Mouse (Mus musculus) stomach, embryonic 15.5 days (tissue): Measurements from ENCODE around the gene Rhbdf2. TPM values are rescaled to one million over a fixed set of nuclear protein-coding genes. Genes with fewer than 3 reads are reported as not detected.
"Not testable (repeated sequence)": the region's sequence is repeated elsewhere in the genome, so short reads cannot be mapped to it uniquely, and the experiment has no call there.

Source experiments
- ATAC-seq: fragments of 200-750 bp; cut with Nextera tagmentation; 2 replicates; pipeline ENCODE4 v1.8.0; 2017; ENCODE audit warnings: low read depth, moderate number of reproducible peaks, moderate TSS enrichment; ENCODE audit not compliant: insufficient read depth, low FRiP score
- H3K27ac ChIP-seq: fragments of 300-500 bp; sonication (generic); 2 replicates; pipeline ENCODE4 v1.5.1; 2015; ENCODE audit warnings: mild to moderate bottlenecking, inconsistent platforms
- H3K27me3 ChIP-seq: fragments of 300-500 bp; sonication (generic); replicated peaks from 2 replicates; pipeline ENCODE4 v1.6.1; 2015; ENCODE audit warnings: inconsistent platforms
- H3K36me3 ChIP-seq: fragments of 300-500 bp; sonication (generic); 2 replicates; pipeline ENCODE4 v1.6.1; 2015; ENCODE audit warnings: inconsistent platforms
- H3K4me1 ChIP-seq: fragments of 300-500 bp; sonication (generic); 2 replicates; pipeline ENCODE4 v1.6.1; 2015; ENCODE audit warnings: inconsistent platforms
- H3K4me2 ChIP-seq: fragments of 300-500 bp; sonication (generic); 2 replicates; pipeline ENCODE4 v1.6.1; 2015; ENCODE audit warnings: mild to moderate bottlenecking, inconsistent platforms
- H3K4me3 ChIP-seq: fragments of 300-500 bp; sonication (generic); replicated peaks from 2 replicates; pipeline ENCODE4 v1.5.1; 2015; ENCODE audit warnings: inconsistent platforms
- H3K9ac ChIP-seq: fragments of 300-500 bp; sonication (generic); 2 replicates; pipeline ENCODE4 v1.6.1; 2015; ENCODE audit warnings: inconsistent platforms
- H3K9me3 ChIP-seq: fragments of 300-500 bp; sonication (generic); 2 replicates; pipeline ENCODE4 v1.6.1; 2016; ENCODE audit warnings: inconsistent platforms
- WGBS: fragments of 180-500 bp; shearing (Covaris S2); methylation state at CpG from one replicate; pipeline ENCODE4 v1.1.7; 2015; 5-methylcytosine and 5-hydroxymethylcytosine counted together
- polyA plus RNA-seq: library from polyadenylated mRNA; unstranded; fragments of >200 nt; fragmentation: Nextera tagmentation; extraction: Ambion mirVana; gene quantifications from 2 replicates; pipeline ENCODE4 v1.2.1, GENCODE M21; 2015

Gene Rhbdf2
- polyA plus RNA-seq, 1 experiment from 2014 or later = 7.5 TPM

- H3K4me3 ChIP-seq, H3K9ac ChIP-seq, H3K4me1 ChIP-seq, H3K4me2 ChIP-seq, H3K27ac ChIP-seq, H3K36me3 ChIP-seq, H3K27me3 ChIP-seq, ATAC-seq, H3K9me3 ChIP-seq: not testable (repeated sequence)
- WGBS = 69% methylated on average over 8 of the region's 8 CpGs
Measured at GRCm38 (mm10) chr11:116636607-116637006, 9.8 kb upstream of the Rhbdf2 start.

GRCm38 (mm10) chr11:116632962-116633361 lies 6.1 kb upstream of the Rhbdf2 start:
- H3K27me3 ChIP-seq = no peaks in the 10 kb centered on the region
- no peak overlapping the region for H3K4me2 ChIP-seq
- H3K4me3 ChIP-seq = no peak overlapping the region
- no peak overlapping the region for H3K27ac ChIP-seq
- no peaks in the 10 kb centered on the region for H3K36me3 ChIP-seq
- H3K9me3 ChIP-seq = no peaks in the 10 kb centered on the region
- no peak for ATAC-seq
- WGBS = 68% methylated on average over 10 of the region's 10 CpGs
- H3K4me1 ChIP-seq = peaks cover 10% of the 10 kb centered on the region; the same call in 1 of the 2 replicates
- H3K9ac ChIP-seq = no peak overlapping the region

DNA sequence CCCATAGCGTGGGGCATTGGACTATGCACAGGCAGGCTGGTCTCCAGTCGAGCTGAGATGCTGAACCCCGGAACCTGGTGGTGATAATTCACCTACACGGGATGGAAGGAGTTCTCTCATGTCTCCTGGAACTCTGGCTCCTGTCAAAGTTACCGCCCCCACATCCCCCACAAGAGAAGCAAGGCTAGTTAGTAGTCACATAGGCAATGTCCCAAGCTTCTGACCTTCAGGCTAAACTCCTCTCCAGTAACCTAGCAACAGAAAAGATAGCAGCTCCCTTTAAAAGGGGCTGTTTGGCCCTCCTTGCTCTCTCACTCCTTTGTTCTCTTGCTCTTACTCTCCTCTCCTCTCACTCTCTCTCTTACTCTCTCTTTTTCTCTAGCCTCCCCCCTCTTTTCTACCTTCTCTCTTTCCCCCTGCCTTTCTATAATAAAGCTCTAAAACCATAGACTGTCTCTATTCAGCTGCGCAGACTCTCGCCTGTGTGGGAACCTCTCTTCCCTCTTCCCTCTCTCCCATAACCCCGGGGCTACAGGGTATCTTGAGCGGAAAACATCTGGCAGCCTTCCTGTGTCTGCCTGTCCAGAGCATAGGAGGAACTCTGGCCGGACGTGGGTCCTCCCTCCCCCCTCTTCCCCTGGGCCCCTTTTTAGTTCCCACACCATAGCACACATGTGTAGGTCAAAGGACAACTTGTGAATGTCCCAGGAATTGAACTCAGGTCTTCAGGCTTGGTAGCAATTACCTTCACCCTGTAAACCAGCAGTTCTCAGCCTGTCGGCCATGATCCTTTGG lies 3.5 kb upstream of the Rhbdf2 start:
- H3K36me3 ChIP-seq = no peaks in the 10 kb centered on the region
- H3K27ac ChIP-seq = no peak overlapping the region
- H3K4me3 ChIP-seq = no peak overlapping the region
- H3K4me2 ChIP-seq = no peak overlapping the region
- ATAC-seq = no peak
- 45% methylated on average over 12 of the region's 12 CpGs for WGBS
- no peaks in the 10 kb centered on the region for H3K27me3 ChIP-seq
- no peak overlapping the region for H3K9ac ChIP-seq
- no peaks in the 10 kb centered on the region for H3K9me3 ChIP-seq
- peaks cover 10% of the 10 kb centered on the region; the same call in 1 of the 2 replicates for H3K4me1 ChIP-seq

- H3K4me1 ChIP-seq = peaks cover 13% of the 10 kb centered on the region
- no peaks in the 10 kb centered on the region for H3K36me3 ChIP-seq
- no peak overlapping the region for H3K27ac ChIP-seq
- H3K9ac ChIP-seq = no peak overlapping the region
- ATAC-seq = no peak
- no peaks in the 10 kb centered on the region for H3K27me3 ChIP-seq
- no peaks in the 10 kb centered on the region for H3K9me3 ChIP-seq
- no peak overlapping the region for H3K4me3 ChIP-seq
- no peak overlapping the region for H3K4me2 ChIP-seq
- WGBS = 87% methylated on average over 6 of the region's 6 CpGs
Measured at GRCm38 (mm10) chr11:116629472-116629871, 2.7 kb upstream of the Rhbdf2 start.

DNA sequence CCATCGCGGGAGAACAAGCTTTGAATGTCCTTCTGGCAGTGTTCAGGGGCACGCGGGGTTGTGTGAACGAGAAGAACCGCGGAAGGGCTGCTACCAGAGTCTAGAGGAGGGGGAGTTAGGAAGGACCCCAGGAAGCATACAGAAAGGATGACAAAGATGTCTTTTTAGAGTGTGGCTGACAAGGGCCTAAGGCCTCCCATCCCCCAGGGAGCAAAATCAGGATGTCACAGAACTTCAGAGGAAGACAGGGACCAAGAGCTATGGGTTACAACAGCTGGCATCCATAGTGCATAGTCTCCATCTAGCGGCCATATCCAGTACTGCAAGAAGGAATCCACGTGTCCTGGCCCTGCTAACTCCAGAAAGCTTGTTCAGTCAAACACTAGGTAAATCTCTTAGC lies 1.9 kb upstream of the Rhbdf2 start:
- 54% methylated on average over 9 of the region's 9 CpGs for WGBS
- Histone ChIP-seq H3K27ac (no peak overlapping the region), H3K4me1 (peaks cover 16% of the 10 kb centered on the region), H3K4me3 (no peak overlapping the region), H3K27me3 (no peaks in the 10 kb centered on the region), H3K36me3 (no peaks in the 10 kb centered on the region), H3K9ac (no peak overlapping the region), H3K9me3 (no peaks in the 10 kb centered on the region), H3K4me2 (no peak overlapping the region)
- 0 out of 2 replicates have a peak, but pooled peaks have one; percentile 36 for ATAC-seq

- Histone ChIP-seq H3K4me3 (no peak overlapping the region), H3K4me1 (peaks cover 25% of the 10 kb centered on the region), H3K27me3 (no peaks in the 10 kb centered on the region), H3K4me2 (no peak overlapping the region), H3K27ac (no peak overlapping the region), H3K9me3 (no peaks in the 10 kb centered on the region), H3K9ac (no peak overlapping the region), H3K36me3 (no peaks in the 10 kb centered on the region)
- WGBS = 38% methylated on average over 10 of the region's 10 CpGs
- no peak for ATAC-seq
Measured at GRCm38 (mm10) chr11:116627072-116628020, 527 bp upstream of the Rhbdf2 start.

- ATAC-seq = no peak
- Histone ChIP-seq H3K4me2 (no peak overlapping the region), H3K9ac (no peak overlapping the region), H3K4me3 (no peak overlapping the region), H3K36me3 (no peaks in the 10 kb centered on the region), H3K27ac (no peak overlapping the region), H3K9me3 (no peaks in the 10 kb centered on the region), H3K27me3 (no peaks in the 10 kb centered on the region), H3K4me1 (peaks cover 39% of the 10 kb centered on the region)
- 75% methylated on average over 17 of the region's 17 CpGs for WGBS
Measured at GRCm38 (mm10) chr11:116625081-116626000, 1.5 kb downstream of the Rhbdf2 start.

DNA sequence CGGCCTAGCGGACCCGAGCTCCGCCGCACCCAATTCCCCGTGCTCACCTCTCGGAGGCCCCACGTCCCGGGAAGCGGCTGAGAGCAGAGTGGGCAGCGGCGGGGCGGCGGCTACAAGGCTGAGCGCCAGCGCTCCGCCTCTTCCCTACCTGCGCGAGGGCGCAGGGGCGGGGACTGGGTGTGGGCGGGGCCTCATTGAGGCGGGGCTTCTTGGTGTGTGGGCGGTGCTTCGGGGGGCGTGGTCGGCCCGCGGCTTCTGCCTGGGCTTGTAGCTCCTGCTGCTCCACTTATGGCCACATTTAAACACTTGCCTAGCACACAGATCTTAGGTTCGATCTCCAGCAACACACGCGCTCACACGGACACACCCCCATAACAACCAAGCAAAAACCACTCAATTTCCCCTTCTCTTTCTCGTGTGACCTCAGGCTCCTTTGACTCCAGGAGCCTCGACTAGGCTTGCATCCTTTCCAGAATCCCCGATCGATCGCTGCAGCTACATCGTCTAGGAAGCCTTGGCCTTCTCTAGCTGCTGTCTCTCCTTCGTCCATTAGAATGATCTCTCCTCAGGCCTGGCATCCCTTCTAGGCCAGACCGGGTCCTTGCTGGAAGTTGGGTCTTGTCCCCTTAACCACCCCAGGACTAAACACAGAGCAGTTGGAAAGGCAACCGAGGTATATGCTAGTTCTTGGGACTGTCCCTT lies 2.5 kb downstream of the Rhbdf2 start:
- Histone ChIP-seq H3K9me3 (no peaks in the 10 kb centered on the region), H3K27me3 (no peaks in the 10 kb centered on the region), H3K4me2 (peak overlapping the region; percentile 87), H3K4me1 (peaks cover 48% of the 10 kb centered on the region), H3K4me3 (peak overlapping the region; percentile 67), H3K9ac (peak overlapping the region; percentile 71), H3K36me3 (no peaks in the 10 kb centered on the region), H3K27ac (peak overlapping the region; percentile 3; the same call in 1 of the 2 replicates)
- WGBS = 14% methylated on average over 41 of the region's 42 CpGs
- ATAC-seq = peak; percentile 76

- no peaks in the 10 kb centered on the region for H3K9me3 ChIP-seq
- peak overlapping the region; percentile 67 for H3K4me3 ChIP-seq
- peak overlapping the region; percentile 3; the same call in 1 of the 2 replicates for H3K27ac ChIP-seq
- H3K4me1 ChIP-seq = peaks cover 47% of the 10 kb centered on the region
- H3K4me2 ChIP-seq = peak overlapping the region; percentile 87
- ATAC-seq = peak; percentile 19
- peak overlapping the region; percentile 71 for H3K9ac ChIP-seq
- H3K27me3 ChIP-seq = no peaks in the 10 kb centered on the region
- WGBS = 7% methylated on average over 40 of the region's 40 CpGs
- no peaks in the 10 kb centered on the region for H3K36me3 ChIP-seq
Measured at GRCm38 (mm10) chr11:116623281-116624124, 3.3 kb downstream of the Rhbdf2 start.

DNA sequence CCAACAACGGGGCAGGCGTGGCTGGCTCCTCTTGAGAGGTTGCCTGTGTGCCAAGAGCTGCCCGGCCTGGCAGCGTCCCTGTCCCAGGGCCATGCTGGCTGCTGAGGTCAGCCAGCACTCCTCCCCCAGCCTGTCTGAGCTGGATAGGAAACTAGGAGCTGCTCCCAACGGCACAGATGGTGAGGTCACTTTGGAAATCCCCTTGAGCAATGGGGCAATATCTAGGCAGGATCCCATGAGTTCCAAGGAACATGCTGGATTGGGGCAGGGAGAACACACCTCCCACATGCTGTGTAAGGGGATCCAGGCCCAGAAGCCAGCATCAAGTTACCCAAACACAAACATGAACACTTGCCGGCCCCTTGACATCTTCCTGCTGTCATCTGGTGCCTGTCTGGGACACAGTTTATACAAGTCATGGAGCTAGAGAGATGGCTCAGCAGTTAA lies 5.5 kb downstream of the Rhbdf2 start:
- Histone ChIP-seq H3K9me3 (no peaks in the 10 kb centered on the region), H3K27me3 (no peaks in the 10 kb centered on the region), H3K36me3 (no peaks in the 10 kb centered on the region), H3K27ac (peak overlapping the region; percentile 42; the same call in 1 of the 2 replicates), H3K9ac (no peak overlapping the region), H3K4me2 (0 out of 2 replicates have a peak overlapping the region, but pooled peaks have one; percentile 6), H3K4me1 (peaks cover 56% of the 10 kb centered on the region), H3K4me3 (no peak overlapping the region)
- no peak; the same call in 1 of the 2 replicates for ATAC-seq
- 31% methylated on average over 6 of the region's 6 CpGs for WGBS
